ENCODE assay signal across 19 mouse cellular contexts in genomic region chr10:10252136-10252535, GRCm38 (mm10).
DNase-seq lines count a peak whose midpoint lies in the region; ATAC-seq and TF ChIP-seq lines count a peak whose summit lies in the region.
"Had no signal": no experiment of that assay in that cellular context is flagged by ENCODE, and none has a peak within 500 bp of the region (broad histone marks: within the 10 kb centered on the region; RNA-seq: fewer than 3 reads in every experiment).

No protein-coding gene starts in this region.

- H3K9me3 ChIP-seq in forebrain, embryonic 15.5 days = no peaks in the 10 kb centered on the region
- H3K9me3 ChIP-seq: embryonic facial prominence, embryonic 15.5 days; forebrain, embryonic 13.5 days; heart, embryonic 15.5 days; hindbrain, embryonic 10.5 days had no signal

- no peak overlapping the region for H3K27ac ChIP-seq in forebrain, embryonic 15.5 days (replicated peaks)
- H3K27ac ChIP-seq: embryonic facial prominence, embryonic 15.5 days; forebrain, embryonic 13.5 days; heart, embryonic 15.5 days; hindbrain, embryonic 10.5 days; liver, embryonic 14.5 days had no signal

- ATAC-seq in forebrain, embryonic 15.5 days (replicated peaks) = no peak; the same call in 1 of the 2 replicates
- ATAC-seq: inflammation-experienced regulatory T-cells, adult 6 months had no signal

- no peak overlapping the region for H3K9ac ChIP-seq in forebrain, embryonic 15.5 days (replicated peaks)
- H3K9ac ChIP-seq: embryonic facial prominence, embryonic 15.5 days; forebrain, embryonic 13.5 days; heart, embryonic 15.5 days; liver, embryonic 14.5 days had no signal

- DNase-seq in adrenal gland, postnatal 25 days = peak; percentile 2
- DNase-seq in adrenal gland, postnatal 4 days (ENCODE audit: low spot score in 2 of 2) = no peak
- DNase-seq in left cerebral cortex, adult 8-10 months (ENCODE audit: low spot score in 2 of 2) = peak; percentile 5 to 10
- DNase-seq in left cerebral cortex, postnatal 4 days = no peak
- peak; percentile 8 for DNase-seq in cerebellum, adult 8-10 months
- DNase-seq in gastrocnemius, postnatal 4 days (ENCODE audit: low spot score in 2 of 2) = no peak
- DNase-seq: B cell, adult 2 months; heart, adult 18-20 months; lung, postnatal 10 days; spleen, adult 18-20 months; thymus, postnatal 14 days had no signal

- intact Hi-C loops in left cerebral cortex, postnatal 4 days (cut with DNase I) = no loop called here

- no peak for TF ChIP-seq POLR2A in myocyte (IDR thresholded peaks at IDR 0.05; ENCODE audit: insufficient read length, low read depth)

- H3K4me1 ChIP-seq in forebrain, embryonic 15.5 days = peaks cover 5% of the 10 kb centered on the region; the same call in 1 of the 2 replicates
- H3K4me1 ChIP-seq: embryonic facial prominence, embryonic 15.5 days; forebrain, embryonic 13.5 days; heart, embryonic 15.5 days; hindbrain, embryonic 10.5 days had no signal

- H3K4me2 ChIP-seq in myocyte (ENCODE audit: low read depth) = peak overlapping the region; percentile 69
- no peak overlapping the region for H3K4me2 ChIP-seq in forebrain, embryonic 15.5 days (replicated peaks)
- H3K4me2 ChIP-seq: embryonic facial prominence, embryonic 15.5 days; forebrain, embryonic 13.5 days; heart, embryonic 15.5 days had no signal

- no peak overlapping the region for H3K4me3 ChIP-seq in myocyte
- no peak overlapping the region for H3K4me3 ChIP-seq in forebrain, embryonic 15.5 days
- H3K4me3 ChIP-seq: embryonic facial prominence, embryonic 15.5 days; forebrain, embryonic 13.5 days; heart, embryonic 15.5 days; hindbrain, embryonic 10.5 days had no signal

- 86% methylated on average over 7 of the region's 7 CpGs for WGBS in forebrain, embryonic 15.5 days

- no peaks in the 10 kb centered on the region for H3K36me3 ChIP-seq in myocyte (ENCODE audit: control insufficient read depth, insufficient read depth)
- no peaks in the 10 kb centered on the region for H3K36me3 ChIP-seq in forebrain, embryonic 15.5 days
- H3K36me3 ChIP-seq: embryonic facial prominence, embryonic 15.5 days; heart, embryonic 15.5 days; hindbrain, embryonic 10.5 days had no signal

- no peaks in the 10 kb centered on the region for H3K79me2 ChIP-seq in myocyte (ENCODE audit: control insufficient read depth, insufficient read depth)

- H3K27me3 ChIP-seq in myocyte (ENCODE audit: control insufficient read depth, insufficient read depth, insufficient read length) = no peaks in the 10 kb centered on the region
- no peaks in the 10 kb centered on the region for H3K27me3 ChIP-seq in forebrain, embryonic 15.5 days
- H3K27me3 ChIP-seq: embryonic facial prominence, embryonic 15.5 days; forebrain, embryonic 13.5 days; heart, embryonic 15.5 days had no signal

- no peak overlapping the region for H3ac ChIP-seq in myocyte (ENCODE audit: control insufficient read depth, insufficient read length)

TF ChIP-seq in myocyte, 11 proteins besides CTCF, POLR2A, EP300 and RAD21:
- TF ChIP-seq REST (IDR thresholded peaks at IDR 0.05; ENCODE audit: insufficient read depth, insufficient read length) = no peak
- TF ChIP-seq CEBPB (IDR thresholded peaks at IDR 0.05; ENCODE audit: insufficient read depth, poor library complexity, severe bottlenecking) = no peak
- TF ChIP-seq MYOD1 (IDR thresholded peaks at IDR 0.05; ENCODE audit: control insufficient read depth in 1 of 3, insufficient read length in 2 of 3, low read depth in 2 of 3) = no peak
- TF ChIP-seq TCF3 (IDR thresholded peaks at IDR 0.05; ENCODE audit: insufficient read length, low read depth) = no peak
- TF ChIP-seq MYOG (IDR thresholded peaks at IDR 0.05; ENCODE audit: control insufficient read depth in 1 of 3, insufficient read depth in 1 of 3, insufficient read length in 2 of 3, low read depth in 2 of 3) = no peak
- TF ChIP-seq MAX (IDR thresholded peaks at IDR 0.05; ENCODE audit: low read depth) = no peak
- TF ChIP-seq E2F4 (IDR thresholded peaks at IDR 0.05; ENCODE audit: insufficient read depth) = no peak
TF ChIP-seq in myocyte: peak in this region for 0.

Comparison
In these comparisons a context has a peak if more than half of its experiments do, and no peak if none do; other contexts are left out.
1. DNase-seq: peak in adrenal gland, postnatal 25 days (single experiment), left cerebral cortex, adult 8-10 months (2 of 2) and cerebellum, adult 8-10 months (single experiment); none in adrenal gland, postnatal 4 days (0 of 2), left cerebral cortex, postnatal 4 days (single experiment) and gastrocnemius, postnatal 4 days (0 of 2).